In genomic region chr9:98726638-98727037, GRCm38 (mm10) we compare ENCODE assay signal across 15 mouse cellular contexts.
DNase-seq lines count a peak whose midpoint lies in the region; ATAC-seq lines count a peak whose summit lies in the region.
"Had no signal": no experiment of that assay in that cellular context is flagged by ENCODE, and none has a peak within 500 bp of the region (broad histone marks: within the 10 kb centered on the region; RNA-seq: fewer than 3 reads in every experiment).

No protein-coding gene starts in this region.

- no peaks in the 10 kb centered on the region for H3K4me1 ChIP-seq in heart, embryonic 11.5 days (ENCODE audit: control insufficient read depth, insufficient read depth, low read length)
- no peaks in the 10 kb centered on the region for H3K4me1 ChIP-seq in midbrain, embryonic 12.5 days
- no peaks in the 10 kb centered on the region for H3K4me1 ChIP-seq in midbrain, embryonic 11.5 days (ENCODE audit: control insufficient read depth, insufficient read depth, low read length)
- H3K4me1 ChIP-seq in stomach, embryonic 15.5 days = 0 out of 2 replicates have a peak, but pooled peaks cover 7% of the 10 kb centered on the region

- no peaks in the 10 kb centered on the region for H3K36me3 ChIP-seq in heart, embryonic 11.5 days (ENCODE audit: control insufficient read depth, insufficient read depth, low read length)
- H3K36me3 ChIP-seq in midbrain, embryonic 12.5 days = no peaks in the 10 kb centered on the region
- no peaks in the 10 kb centered on the region for H3K36me3 ChIP-seq in midbrain, embryonic 11.5 days (ENCODE audit: control insufficient read depth, insufficient read depth, low read length)
- no peaks in the 10 kb centered on the region for H3K36me3 ChIP-seq in stomach, embryonic 15.5 days
- H3K36me3 ChIP-seq: hindbrain, embryonic 12.5 days; neural tube, embryonic 13.5 days had no signal

- no peaks in the 10 kb centered on the region for H3K9me3 ChIP-seq in heart, embryonic 11.5 days (replicated peaks; ENCODE audit: control insufficient read depth, low read length)
- H3K9me3 ChIP-seq in midbrain, embryonic 12.5 days = no peaks in the 10 kb centered on the region
- no peaks in the 10 kb centered on the region for H3K9me3 ChIP-seq in midbrain, embryonic 11.5 days (ENCODE audit: control insufficient read depth, low read length)
- H3K9me3 ChIP-seq in stomach, embryonic 15.5 days = no peaks in the 10 kb centered on the region
- H3K9me3 ChIP-seq: hindbrain, embryonic 12.5 days; neural tube, embryonic 13.5 days had no signal

- no peaks in the 10 kb centered on the region for H3K27me3 ChIP-seq in heart, embryonic 11.5 days (ENCODE audit: control insufficient read depth, insufficient read depth, low read length)
- no peaks in the 10 kb centered on the region for H3K27me3 ChIP-seq in midbrain, embryonic 12.5 days
- no peaks in the 10 kb centered on the region for H3K27me3 ChIP-seq in midbrain, embryonic 11.5 days (ENCODE audit: control insufficient read depth, insufficient read depth, low read length)
- H3K27me3 ChIP-seq in stomach, embryonic 15.5 days (replicated peaks) = no peaks in the 10 kb centered on the region
- H3K27me3 ChIP-seq: hindbrain, embryonic 12.5 days; neural tube, embryonic 13.5 days had no signal

- no peak overlapping the region for H3K4me3 ChIP-seq in heart, embryonic 11.5 days (ENCODE audit: low read depth, low read length)
- no peak overlapping the region for H3K4me3 ChIP-seq in midbrain, embryonic 12.5 days
- no peak overlapping the region for H3K4me3 ChIP-seq in midbrain, embryonic 11.5 days (ENCODE audit: low read depth, low read length)
- no peak overlapping the region for H3K4me3 ChIP-seq in stomach, embryonic 15.5 days (replicated peaks)
- H3K4me3 ChIP-seq: gastrocnemius, adult 2 months; hindbrain, embryonic 12.5 days; neural tube, embryonic 13.5 days had no signal

- DNase-seq in heart, adult 11 months = peak; percentile 97
- DNase-seq in midbrain, embryonic 11.5 days (ENCODE audit: low spot score, missing footprints) = no peak
- DNase-seq in heart, postnatal 14 days = peak; percentile 20 to 23
- no peak for DNase-seq in cerebellum, postnatal 25 days
- no peak for DNase-seq in right cerebral cortex, postnatal 25 days
- DNase-seq: adrenal gland, postnatal 25 days; cerebellum, adult 18-20 months; gastrocnemius, adult 2 months; thymus, postnatal 25 days had no signal

- H3K4me2 ChIP-seq in heart, embryonic 11.5 days = no peak overlapping the region
- no peak overlapping the region for H3K4me2 ChIP-seq in midbrain, embryonic 12.5 days (replicated peaks)
- H3K4me2 ChIP-seq in midbrain, embryonic 11.5 days = no peak overlapping the region
- H3K4me2 ChIP-seq in stomach, embryonic 15.5 days = no peak overlapping the region
- H3K4me2 ChIP-seq: hindbrain, embryonic 12.5 days; liver, embryonic 11.5 days; neural tube, embryonic 13.5 days had no signal

- no peak overlapping the region for H3K9ac ChIP-seq in heart, embryonic 11.5 days (ENCODE audit: low read depth, low read length)
- H3K9ac ChIP-seq in midbrain, embryonic 12.5 days (replicated peaks) = no peak overlapping the region
- H3K9ac ChIP-seq in midbrain, embryonic 11.5 days (ENCODE audit: low read length) = no peak overlapping the region
- H3K9ac ChIP-seq in stomach, embryonic 15.5 days = no peak overlapping the region
- H3K9ac ChIP-seq: hindbrain, embryonic 12.5 days; neural tube, embryonic 13.5 days had no signal

- WGBS in heart, embryonic 11.5 days (ENCODE audit: insufficient replicate concordance) = 45% methylated on average over 5 of the region's 5 CpGs
- WGBS in midbrain, embryonic 12.5 days = 34% methylated on average over 5 of the region's 5 CpGs
- WGBS in midbrain, embryonic 11.5 days = 49% methylated on average over 5 of the region's 5 CpGs
- 42% methylated on average over 5 of the region's 5 CpGs for WGBS in stomach, embryonic 15.5 days

- ATAC-seq in heart, embryonic 11.5 days (replicated peaks; ENCODE audit: insufficient number of reproducible peaks, low FRiP score, low TSS enrichment) = no peak
- peak; percentile 44; the same call in 1 of the 2 replicates for ATAC-seq in midbrain, embryonic 12.5 days (ENCODE audit: low FRiP score, low read depth)
- no peak for ATAC-seq in midbrain, embryonic 11.5 days (ENCODE audit: low FRiP score)
- peak; percentile 50 for ATAC-seq in stomach, embryonic 15.5 days (ENCODE audit: insufficient read depth, low FRiP score, low read depth)

- no peak overlapping the region for H3K27ac ChIP-seq in heart, embryonic 11.5 days (ENCODE audit: low read depth, low read length)
- H3K27ac ChIP-seq in midbrain, embryonic 12.5 days (replicated peaks) = no peak overlapping the region
- no peak overlapping the region for H3K27ac ChIP-seq in midbrain, embryonic 11.5 days (ENCODE audit: low read depth, low read length)
- no peak overlapping the region for H3K27ac ChIP-seq in stomach, embryonic 15.5 days
- H3K27ac ChIP-seq: gastrocnemius, adult 2 months; hindbrain, embryonic 12.5 days; neural tube, embryonic 13.5 days had no signal

- intact Hi-C loops in heart, postnatal 14 days (cut with DNase I) = no loop called here

Comparison
In these comparisons a context has a peak if more than half of its experiments do, and no peak if none do; other contexts are left out.
1. ATAC-seq: peak in midbrain, embryonic 12.5 days (single experiment) and stomach, embryonic 15.5 days (single experiment); none in heart, embryonic 11.5 days (single experiment) and midbrain, embryonic 11.5 days (single experiment).
2. DNase-seq: peak in heart, adult 11 months (single experiment) and heart, postnatal 14 days (2 of 2); none in midbrain, embryonic 11.5 days (single experiment), cerebellum, postnatal 25 days (0 of 2) and right cerebral cortex, postnatal 25 days (single experiment).